Mouse (Mus musculus) frontal cortex, postnatal 14 days (tissue): ENCODE results near the gene Kif15.

Experiments
- DNase-seq, 2 experiments: peaks; one replicate each; pipeline ENCODE4 v3.0.0; 2022; ENCODE audit warnings: low spot score in 2 of 2

Gene Kif15

DNA sequence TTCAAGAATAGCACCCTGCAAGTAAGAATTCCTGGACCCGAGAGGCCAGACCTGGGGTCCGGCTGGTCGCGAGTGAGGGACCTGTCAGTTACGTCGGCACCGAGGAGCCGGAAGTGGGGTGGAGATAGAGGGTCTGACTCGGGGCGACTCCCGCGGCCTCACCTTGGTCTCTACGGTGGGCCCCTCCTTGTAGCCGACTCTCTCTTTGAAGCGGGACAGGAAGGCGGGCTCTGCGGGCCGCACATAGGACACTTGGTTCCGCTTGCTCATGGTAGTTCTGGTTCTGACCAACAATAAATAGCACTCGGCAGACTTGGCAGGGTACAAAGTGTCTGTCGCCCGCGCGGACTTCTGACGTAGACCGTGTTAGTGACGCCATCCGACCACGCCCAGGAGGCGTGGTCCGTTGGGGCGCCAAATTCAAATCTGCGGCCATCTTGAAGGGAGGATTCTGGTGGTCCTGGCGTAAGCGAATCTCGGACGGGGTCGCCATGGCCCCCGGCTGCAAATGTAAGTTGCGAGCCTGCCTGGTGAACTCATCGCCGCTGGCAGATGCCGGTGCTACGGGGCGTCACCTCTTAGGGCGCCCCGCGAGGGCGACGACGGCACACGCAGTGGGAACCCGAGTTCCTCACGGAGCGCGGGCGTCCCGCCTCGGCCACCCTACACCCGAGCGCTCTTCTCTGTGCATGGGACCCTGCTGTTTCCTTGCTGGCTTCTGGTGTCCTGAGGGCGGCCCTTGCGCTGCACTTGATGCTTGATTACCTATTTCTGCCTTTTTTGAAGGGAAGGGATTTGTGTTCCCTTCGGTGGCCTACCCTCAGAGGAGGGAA, at the start of gene Kif15, which contains the start of gene 1110059G10Rik:
Gene Kif15 (plus strand): TSS at position 404 of the 833 bp plus-strand sequence.
Gene 1110059G10Rik (minus strand): TSS at position 358 of the 833 bp plus-strand sequence.
- DNase-seq = peak; percentile 88 to 90

DNA sequence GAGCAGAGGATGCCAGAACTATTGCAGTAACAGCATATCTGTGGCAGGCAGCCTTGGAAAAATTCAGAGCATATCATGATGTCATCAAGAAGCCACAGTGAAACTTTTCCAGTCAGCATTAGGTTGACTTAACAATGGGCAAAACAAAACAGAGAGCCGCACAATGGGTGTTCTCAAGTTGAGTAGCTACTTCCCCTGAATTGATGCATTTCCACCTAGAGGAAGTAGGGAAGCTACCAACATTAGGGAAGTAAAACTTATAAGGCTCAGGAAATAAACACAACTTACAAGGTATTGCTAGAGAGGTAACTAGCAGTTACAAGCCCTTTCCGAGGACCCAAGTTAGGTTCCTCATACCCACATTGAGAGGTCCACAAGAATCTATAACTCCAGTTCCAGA, 49.8 kb upstream of the Kif15 start:
- DNase-seq = no peak

DNA sequence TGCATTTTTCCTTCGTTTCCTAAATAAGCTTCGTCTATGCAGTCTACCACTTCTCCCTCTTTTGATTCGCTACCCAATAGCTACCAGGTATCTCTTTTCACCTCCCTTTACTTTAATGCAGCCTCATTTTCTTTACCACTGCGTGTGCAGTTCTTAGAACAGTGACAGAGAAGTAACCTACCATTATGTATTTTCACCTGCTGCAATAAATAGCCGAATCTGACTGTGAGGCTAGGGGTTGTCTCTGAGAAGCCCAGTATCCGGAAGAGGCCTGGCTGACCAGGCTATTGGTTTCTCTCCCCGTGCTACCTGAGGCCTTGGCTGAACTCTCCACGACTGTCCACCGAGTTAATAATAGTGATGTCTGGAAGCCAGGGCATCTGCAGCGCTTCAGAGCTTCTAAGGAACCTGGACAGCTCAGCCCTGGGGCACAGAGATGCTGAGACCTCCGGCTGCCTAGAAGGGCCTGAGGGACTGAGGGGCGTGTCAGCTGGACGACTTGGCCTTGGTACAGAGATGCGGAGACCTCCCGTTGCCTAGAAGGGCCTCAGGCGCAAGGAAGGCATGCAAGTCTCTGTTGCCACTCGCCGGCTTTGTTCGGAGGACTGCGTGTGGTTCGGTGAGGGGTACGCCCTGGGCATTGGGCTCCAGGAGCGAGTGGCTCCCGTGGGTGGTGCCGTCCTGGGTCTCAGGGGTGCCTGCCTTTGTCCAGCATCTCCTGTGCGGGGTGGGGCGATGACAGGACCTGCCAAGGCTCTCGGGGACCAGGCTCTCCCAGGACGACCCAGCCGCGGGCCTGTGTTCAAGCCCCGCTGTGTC, 47.9 kb upstream of the Kif15 start:
- peak; percentile 33 to 54 for DNase-seq

DNA sequence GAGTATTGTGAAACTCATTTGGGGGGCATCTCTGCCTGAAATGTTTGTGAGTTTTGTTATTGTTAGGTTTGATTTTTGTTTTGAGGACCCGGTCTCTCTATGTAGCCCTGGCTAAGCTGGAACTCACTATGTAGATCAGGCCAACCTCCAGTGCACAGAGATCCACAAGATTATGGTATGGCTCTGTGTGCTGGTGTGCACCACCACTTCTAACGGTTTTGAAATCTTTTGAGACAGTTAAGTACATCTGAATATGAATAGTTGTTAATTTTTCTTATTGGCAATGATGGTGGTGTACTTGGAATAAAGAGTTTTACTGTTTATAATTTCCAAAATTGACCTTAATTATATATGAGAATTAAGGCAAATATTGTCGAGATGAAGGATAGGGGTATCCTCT, 28.4 kb upstream of the Kif15 start:
- no peak for DNase-seq

DNA sequence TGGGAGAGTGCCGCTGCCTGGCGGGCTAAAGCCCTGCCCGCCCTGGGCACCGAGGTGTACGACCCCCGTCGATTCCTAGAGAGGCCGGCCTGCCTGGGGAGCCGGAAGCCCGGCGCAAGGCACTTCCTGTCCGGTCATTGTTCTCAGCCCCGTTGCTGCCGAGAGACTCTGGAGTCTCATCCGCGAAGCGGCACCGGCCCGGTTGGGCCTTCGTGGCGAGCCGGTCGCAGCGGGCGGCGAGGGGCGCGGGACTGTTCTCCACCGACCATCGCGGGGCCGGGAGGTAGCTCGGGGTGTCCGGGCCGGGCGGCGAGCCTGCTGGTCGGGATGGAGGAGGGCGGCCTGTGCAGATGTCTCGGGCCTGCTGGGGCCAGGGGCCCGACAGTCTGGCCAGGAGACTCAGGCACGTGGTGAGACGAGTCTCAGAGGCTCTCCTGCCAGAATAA, 27.9 kb upstream of the Kif15 start, which contains the start of gene Zfp105:
Gene Zfp105 (plus strand): TSS at position 137 of the 446 bp plus-strand sequence.
- peak; percentile 53 to 61 for DNase-seq

DNA sequence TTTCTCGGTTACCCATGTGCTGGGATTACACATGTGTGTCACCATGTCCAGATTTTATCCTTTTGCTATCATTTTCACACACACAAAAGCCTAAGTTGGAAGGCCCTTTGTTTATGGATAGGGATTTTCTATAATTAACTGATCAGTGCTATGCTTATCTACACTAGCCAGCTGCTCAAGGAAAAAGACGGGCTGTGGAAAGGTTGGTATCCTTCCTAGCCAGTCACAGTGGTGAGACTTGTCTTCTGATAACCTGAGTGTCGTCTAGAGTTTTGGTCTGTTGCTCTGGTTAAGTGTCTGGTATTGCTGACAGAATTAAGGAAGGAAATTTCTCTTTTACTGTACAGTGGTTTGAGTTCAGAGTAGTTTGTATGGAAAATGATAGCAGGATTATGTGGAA, 21.9 kb upstream of the Kif15 start:
- DNase-seq = no peak

DNA sequence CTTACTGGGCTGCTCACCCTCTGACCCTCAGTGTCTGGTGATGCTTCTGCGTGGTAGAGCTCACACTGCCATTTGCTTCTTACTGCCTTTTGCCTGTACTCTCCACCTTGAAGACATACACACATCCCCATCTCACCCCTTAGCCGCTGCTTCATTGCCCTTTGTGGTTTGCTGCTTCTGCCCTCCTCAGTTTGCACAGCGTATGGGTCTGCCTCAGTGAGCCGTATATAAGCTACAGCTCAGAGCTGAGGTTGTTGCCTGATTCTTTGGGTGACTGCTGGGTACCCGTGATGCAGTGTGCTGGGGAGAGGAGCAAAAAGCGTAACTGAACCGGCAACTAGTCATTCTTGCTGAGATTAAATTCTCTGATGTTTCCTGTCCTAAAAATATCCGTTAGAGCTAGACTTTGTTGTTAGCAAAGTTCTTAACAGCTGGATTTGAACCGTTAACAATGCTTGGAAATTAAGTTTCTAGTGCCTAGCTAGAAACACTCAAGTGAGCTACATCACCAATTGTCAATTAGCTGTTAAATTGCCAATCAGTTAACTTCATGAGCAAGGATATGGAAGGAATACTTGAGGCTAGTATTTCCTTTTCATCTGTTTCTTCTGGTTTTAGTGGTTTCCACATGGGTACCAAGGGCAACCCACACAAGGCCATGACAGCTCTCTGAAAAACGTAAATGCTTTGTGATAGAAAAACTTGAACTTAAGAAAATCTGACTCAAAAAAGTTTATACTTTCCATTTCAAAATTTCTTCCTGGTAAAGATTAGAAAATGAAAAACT, 47.8 kb downstream of the Kif15 start:
- DNase-seq = no peak

DNA sequence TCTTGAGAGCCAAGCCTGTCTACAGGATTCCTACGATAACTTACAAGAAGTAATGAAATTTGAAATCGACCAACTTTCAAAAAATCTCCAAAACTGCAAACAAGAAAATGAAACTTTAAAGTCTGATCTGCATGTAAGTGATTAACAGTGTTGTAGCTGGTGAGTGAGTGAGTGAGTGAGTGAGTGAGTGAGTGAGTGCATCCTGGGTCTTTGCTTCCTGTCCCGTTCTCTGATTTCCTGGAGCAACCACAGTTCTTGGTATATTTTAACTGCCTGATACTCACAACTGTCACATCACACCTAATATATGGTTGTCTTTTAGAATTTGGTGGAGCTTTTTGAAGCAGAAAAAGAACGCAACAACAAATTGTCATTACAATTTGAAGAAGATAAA, 48.3 kb downstream of the Kif15 start:
- no peak for DNase-seq

DNA sequence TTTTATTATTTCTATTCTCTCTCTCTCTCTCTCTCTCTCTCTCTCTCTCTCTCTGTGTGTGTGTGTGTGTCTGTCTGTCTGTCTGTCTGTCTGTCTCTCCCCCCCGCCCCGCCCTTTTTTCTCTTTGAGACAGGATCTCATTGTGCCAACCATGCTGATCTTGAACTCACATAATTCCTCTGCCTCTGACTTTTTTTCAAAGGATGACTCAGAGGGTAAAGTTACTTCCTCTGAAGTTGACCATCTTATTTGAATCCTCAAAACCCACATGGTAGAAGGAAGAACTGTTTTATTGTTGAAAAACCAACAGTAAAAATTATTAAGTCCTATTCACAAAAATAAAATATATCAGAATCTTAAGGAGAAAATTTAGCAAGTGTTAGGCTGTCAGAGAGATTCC, 53.9 kb downstream of the Kif15 start:
- no peak for DNase-seq

DNA sequence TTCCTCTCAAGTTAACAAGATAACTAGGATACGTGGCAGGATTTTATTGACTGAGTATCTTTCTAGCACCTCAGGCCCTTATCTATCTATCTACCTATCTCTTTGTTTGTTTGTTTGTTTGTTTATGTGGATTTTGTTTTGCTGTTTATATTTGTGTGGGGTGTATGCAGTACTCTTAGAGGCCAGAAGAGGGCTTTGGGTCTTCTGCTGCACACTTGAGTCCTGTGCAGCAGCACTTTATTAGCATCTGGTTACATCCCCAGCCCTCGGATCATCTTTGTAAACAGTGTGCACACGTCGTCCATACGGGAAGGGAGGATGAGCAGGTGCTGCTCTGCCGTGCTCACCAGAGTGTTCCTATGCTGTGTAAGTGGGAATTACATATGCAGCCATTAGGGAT, 55.2 kb downstream of the Kif15 start:
- DNase-seq = no peak

DNA sequence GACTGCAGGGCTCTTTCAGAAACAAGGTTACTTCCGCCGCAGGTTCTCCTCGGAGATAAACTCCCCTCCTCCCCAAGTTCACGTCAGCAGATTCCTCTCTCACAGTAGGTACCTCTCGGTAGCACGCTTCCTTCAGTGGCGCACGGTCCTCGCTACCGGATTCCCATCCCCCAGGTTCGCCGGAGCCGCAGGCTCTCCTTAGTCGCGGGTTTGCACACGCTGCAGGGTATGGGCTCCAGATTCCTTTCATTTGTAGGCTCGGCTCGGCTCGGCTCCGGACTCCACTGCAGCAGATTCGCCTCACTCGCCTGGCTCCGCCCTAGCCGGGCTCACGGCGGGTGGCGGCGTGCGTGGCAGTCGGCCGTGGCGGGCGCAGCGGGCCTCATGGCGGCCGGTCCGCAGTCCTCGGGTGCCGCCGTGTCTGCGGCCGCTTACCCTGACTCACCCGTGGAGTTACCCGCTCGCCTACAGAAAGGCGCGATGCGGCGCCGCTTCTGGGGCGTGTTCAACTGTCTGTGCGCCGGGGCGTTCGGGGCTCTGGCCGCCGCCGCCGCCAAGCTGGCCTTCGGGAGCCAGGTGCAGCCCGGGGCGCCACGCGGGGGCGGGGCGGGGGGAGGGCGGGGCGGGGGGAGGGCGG, 70.3 kb downstream of the Kif15 start, which contains the start of gene Tmem42:
Gene Tmem42 (plus strand): TSS at position 332 of the 637 bp plus-strand sequence.
- peak; percentile 76 to 78 for DNase-seq

DNA sequence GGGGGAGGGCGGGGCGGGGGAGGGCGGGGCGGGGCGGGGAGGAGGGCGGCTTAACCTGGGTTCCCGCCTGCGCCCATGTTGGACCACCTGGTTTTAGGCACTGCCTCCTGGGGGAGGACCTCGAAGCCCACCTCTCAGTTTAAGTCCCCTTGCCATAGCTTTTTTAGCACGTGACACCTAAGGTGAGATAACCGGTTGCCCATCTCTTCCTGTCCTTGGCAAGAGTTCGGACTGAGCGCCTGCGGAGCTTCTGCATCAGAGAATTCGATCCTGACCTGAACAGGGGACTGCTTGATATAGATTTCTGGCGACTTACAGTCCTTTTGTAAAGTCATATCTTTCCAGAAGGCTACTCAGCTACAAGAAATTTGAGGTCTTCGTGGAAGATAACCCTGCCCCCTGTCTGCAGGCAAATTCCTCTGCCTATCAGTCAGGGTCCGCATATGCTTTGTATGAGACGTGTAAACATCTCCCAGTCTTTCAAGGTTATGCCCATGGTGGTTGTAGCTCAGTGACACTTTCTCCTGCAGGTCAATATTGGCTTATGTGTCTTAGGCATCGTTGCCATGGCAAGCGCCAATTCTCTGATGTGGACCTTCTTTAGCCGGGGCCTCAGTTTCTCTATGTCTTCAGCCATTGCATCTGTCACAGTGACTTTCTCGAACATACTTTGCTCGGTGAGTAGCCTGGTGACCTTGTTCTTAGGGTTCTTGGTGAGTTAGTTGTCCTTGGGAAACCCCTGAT, 71.0 kb downstream of the Kif15 start:
- peak; percentile 9 to 10 for DNase-seq

DNA sequence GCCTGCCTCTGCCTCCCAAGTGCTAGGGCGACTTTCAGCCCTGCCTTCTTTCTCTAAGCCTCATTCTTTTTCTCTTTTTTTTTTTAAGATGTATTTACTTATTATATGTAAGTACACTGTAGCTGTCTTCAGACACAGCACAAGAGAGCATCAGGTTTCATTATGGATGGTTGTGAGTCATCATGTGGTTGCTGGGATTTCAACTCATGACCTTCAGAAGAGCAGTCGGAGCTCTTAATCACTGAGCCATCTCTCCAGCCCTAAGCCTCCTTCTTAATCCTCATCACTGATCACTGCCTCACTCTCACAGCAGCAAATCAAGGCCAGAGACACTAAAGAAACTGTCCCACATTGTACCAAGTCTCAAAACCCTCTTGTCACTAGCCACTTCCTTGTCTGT, 73.4 kb downstream of the Kif15 start:
- DNase-seq = no peak

DNA sequence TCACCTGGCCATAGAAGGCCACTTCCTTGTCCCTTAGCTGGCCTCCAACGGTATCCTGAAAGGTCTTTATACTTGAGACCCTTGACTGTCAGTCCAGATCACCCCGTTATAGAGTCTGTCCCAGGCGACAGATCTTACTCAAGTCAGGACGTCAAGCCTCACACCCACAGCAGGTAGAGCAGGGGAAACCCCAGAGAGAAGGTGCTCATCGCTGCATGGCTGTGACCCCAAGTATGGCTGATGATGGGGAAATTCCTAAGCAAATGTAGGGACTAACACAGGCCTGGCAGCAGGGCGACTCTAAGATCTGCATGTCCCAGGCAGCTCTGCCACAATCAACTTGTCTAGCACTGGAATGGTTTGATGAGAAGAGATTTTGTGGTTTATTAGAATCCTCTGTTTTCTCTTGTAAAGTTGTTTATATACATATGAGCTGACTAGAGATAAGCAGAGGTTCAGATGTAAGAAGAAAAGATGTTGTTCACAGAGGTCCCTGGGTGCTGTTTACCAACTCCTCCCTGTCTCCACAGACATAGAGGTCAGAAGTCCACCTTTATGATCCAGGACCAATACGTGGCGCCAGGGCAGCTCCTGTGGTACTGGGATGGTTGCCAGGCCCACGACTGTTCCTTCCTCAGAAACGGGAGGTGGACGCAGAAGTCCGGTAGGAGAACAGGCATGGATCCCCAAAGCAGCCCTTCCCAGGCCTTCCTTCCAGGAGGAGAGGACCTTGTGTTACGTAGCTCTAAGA, 80.8 kb downstream of the Kif15 start:
- DNase-seq = no peak

DNA sequence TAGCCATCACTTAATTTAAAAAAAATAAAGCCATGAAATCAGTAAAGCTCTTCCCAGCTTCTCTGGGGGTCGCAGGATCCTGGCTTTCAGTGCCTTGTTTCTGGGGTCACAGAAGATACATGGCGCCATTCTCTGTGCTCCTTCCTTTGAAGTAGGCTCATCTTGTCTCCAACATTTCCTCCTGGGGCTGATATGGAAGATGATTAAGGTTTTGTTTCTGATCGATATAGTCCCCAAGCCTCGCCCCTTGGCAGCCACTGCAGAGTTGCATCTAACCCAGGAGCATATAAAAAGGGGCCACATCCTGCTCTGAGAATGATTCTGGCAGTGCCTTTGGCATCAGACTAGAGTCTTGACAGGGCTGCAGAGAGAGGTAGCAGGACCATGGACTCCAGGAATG, 83.6 kb downstream of the Kif15 start, which contains the start of gene Tgm4:
Gene Tgm4 (plus strand): TSS at position 301 of the 400 bp plus-strand sequence.
- no peak for DNase-seq

DNA sequence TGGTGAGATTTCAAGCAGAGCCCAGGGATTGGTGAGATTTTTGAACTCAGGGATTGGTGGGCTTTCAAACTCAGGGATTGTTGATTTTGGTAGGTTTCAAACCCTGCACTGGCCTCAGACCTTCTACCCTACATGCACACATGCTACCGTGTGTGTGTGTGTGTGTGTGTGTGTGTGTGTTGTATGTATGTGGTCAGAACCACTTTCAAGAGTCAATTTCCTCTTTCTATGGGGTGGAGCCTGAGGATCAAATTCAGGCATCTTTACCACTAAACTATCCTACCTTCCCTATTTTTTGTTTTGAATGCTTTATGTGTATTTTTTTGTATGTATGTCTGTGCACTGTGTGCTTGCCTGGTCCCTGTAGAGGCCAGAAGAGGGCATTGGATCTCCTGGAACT, 96.8 kb downstream of the Kif15 start:
- no peak for DNase-seq

DNA sequence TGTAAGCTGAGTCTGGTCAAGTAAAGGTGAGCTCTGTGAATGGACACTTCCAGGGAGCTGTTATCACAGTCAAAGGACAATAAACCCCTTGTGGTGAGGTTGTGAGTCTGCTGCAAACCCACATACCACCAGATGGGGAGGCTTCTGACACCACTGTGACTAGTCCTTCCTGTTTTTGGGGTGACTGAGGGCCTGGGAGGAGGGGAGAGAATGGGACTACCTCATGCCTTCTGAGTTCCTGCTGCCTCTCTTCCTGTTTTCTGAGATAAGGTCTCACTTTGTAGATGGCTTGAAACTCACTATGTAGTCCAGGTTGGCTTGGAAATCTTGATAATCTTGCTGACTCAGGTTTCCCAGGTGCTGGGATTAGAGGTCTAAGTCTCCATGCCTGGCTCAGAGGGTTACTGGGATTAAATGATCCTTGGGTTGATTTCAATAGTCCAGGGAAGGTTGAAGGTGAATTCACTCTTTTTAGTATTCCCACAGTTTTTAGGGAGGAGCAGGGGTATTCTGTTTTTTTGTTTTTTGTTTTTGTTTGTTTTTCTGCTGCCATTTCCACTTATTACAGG, 108.0 kb downstream of the Kif15 start:
- DNase-seq = no peak

DNA sequence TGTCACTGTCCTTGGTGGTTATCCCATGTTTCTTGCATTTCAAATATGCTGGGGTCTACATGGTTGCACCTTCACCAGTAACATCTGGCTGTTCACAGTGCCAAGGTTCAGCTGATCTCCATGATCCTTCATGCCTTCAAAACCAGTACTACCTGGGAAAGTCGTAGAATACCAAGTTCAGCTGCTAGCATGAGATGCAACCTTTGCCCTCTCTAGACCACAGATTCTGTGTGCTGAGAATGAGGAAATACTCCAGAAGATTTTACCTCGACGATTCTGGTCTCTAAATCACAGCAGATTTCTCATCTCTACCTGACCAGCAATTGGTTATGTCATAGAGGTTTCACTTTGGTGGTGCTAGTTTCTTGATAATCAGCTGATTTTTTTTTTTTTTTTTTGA, 109.3 kb downstream of the Kif15 start:
- no peak for DNase-seq
